Mouse (Mus musculus) embryo, embryonic 10 days (tissue): ENCODE data around the gene Uts2.

Experiments used
- DNase-seq: peaks from one replicate; pipeline ENCODE4 v3.0.0-alpha.2; 2015; ENCODE audit warnings: low spot score

Uts2 gene

GRCm38 (mm10) chr4:150996797-150997196 lies at the start of gene Uts2:
Gene Uts2, plus strand, starts transcription at chr4:150997097.
- no peak for DNase-seq

GRCm38 (mm10) chr4:150950972-150951371 lies 45.9 kb upstream of the Uts2 start:
- no peak for DNase-seq

DNA sequence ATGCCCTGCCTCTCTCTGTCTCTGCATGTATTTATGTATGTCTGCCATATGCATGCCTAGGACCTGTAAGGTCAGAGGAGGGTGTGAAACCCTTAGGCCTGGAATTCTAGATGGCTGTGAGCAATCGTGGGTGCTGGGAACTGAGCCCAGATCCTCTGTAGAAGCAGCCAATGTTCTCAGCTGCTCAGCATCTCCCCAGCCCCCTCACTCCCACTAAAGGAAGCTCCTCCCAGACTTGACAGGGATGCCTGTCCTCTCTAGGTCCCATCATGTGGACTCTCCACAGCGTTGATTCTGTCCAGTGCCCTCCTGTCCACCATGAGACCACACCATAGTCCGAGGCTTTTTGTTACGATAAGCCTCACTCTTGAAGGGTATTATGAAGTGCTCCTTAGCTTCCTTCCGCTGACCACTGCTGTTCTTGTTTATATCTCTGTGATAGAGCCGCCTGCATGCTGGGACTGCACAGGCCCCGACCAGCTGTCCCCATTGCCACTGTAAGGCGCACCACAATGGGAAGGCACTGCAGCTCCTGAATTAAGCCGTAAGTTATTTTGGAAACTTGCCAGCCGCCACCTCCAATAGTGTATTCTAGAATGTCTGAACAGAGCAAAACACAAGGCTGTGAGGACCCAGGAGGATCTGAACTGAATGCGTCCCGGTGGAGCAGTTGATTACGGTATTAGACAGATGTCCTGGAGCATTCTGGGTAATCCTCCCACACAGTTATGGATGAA lies 40.4 kb upstream of the Uts2 start:
- no peak for DNase-seq

GRCm38 (mm10) chr4:150957106-150957458 lies 39.8 kb upstream of the Uts2 start:
- no peak for DNase-seq

DNA sequence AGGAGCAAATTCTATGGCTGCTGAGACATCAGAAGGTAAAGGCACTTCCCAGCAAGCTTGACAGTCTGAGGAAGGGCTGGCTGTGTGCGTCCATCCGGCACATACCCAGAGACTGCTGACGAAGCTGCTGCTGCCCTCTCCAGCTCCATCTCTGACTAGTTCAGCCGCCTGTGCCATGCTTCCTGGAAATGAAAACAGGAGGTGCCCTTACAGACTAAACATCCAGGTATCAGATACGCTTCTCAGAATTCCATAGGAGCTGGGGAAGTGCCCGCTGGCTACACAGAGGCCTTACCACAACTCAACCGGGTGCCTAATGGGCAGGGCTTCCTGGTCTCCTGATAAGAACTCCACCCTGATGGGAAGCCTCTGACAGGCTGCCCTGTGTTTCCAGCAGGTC lies 38.4 kb upstream of the Uts2 start:
- DNase-seq, result no peak

GRCm38 (mm10) chr4:150962231-150962630 lies 34.7 kb upstream of the Uts2 start:
- DNase-seq, result no peak

DNA sequence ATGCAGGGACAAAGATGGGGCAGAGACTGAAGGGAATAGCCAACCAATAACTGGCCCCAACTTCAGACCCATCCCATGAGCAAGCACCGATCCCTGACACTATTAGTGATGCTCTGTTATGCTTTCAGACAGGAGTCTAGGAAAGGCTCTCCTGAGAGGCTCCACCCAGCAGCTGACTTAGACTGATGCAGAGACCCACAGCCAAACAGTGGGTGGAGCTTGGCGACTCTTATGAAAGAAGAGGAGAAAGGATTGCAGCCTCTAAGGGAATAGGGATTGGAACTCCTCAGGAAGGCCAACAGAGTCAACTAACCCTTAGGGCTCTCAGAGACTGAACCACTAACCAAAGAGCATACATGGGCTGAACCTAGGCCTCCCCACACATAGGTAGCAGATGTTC lies 33.2 kb upstream of the Uts2 start:
- no peak for DNase-seq

DNA sequence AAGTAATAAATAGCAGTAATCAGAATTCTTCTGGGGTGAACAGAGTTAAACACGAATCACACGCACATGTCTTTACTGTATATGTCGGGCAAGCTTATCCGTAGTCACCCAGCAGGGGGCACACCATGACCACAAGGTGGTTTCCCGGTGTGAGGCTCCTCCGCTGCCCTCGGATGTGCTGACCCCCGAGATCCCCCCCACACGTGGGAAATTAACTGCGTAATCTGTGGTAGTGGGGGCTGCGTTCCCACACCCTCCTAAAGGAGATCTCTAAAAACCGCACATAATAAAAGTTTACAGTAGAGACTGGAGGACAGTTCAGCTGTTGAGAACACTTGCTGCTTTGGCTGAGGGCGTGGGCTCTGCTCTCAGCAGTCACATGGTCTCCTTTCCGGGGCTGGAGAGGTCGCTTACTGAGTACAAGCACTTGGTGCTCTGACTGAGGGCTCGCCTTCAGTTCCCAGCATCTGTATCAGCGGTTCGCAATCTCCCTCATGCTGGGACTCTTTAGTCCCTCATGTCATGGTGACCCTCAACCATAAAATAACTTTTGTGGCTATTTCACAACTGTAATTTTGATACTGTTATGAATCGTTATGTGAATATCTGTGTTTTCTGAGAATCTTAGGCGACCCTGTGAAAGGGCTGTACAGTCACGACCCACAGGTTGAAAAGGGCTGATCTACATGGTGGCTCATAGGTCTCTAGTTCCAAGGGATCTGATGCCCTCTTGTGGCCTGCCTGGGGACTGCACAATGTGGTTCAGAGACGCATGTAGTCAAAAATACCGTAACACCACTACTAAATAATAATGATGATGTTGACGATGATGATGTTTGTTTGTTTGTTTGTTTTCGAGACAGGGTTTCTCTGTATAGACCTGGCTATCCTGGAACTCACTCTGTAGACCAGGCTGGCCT lies 32.0 kb upstream of the Uts2 start:
- DNase-seq, result peak; percentile 93

DNA sequence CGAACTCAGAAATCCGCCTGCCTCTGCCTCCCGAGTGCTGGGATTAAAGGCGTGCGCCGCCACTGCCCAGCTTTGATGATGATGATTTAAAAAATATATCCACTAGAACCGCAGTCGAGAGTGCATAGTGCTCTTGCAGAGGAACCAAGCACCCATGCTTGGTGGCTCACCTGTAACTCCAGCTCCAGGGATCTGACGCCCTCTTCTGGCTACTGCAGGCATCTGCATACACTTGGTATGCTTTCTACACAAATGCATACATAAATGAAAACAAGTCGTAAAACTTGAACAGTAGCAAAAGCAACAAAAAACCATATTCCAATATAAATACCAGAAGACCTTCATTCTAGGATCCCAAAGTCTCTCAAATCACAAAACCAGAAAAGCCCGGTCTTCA lies 31.3 kb upstream of the Uts2 start:
- no peak for DNase-seq

GRCm38 (mm10) chr4:150966556-150966955 lies 30.3 kb upstream of the Uts2 start:
- DNase-seq, result peak; percentile 71

GRCm38 (mm10) chr4:150968956-150969355 lies 27.9 kb upstream of the Uts2 start:
- DNase-seq, result no peak

DNA sequence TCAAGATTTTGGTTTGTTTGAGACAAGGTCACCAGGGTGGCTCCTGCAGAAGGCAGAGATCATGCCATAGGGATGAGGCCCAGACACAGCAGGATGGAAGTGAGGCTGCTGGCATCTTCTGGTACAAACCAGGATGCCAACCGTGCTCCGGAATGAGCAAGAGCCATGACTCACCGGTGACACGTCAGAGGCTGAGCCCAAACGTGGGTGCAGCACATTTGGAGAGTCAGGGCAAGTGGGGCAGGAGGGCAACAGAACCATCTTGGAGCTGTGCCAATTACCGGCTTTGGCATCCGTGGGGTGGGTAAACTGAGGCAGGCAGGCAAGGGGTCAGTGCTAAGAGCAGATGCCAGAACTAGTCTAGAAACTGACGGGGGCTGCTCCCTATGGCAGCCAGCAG lies 23.6 kb upstream of the Uts2 start:
- DNase-seq, result no peak

DNA sequence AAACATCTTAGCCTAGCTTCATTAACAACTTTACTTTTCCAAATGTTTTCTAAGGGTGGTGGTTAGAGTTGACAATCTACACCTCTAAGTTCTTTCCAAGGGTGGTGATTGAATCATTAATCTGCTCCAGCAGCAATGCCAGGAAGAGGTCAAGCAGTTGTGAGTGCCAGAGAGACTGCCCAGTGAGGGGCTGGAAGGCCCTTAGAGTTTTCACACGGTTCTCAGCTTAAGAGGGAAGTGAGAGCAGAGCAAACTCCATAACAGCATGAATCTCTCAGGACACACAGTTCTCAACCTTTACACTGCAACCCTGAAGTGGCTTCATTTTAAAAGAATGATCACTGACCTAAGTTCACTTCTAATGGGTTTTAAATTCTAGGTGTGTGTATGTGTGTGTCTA lies 21.8 kb upstream of the Uts2 start:
- no peak for DNase-seq

DNA sequence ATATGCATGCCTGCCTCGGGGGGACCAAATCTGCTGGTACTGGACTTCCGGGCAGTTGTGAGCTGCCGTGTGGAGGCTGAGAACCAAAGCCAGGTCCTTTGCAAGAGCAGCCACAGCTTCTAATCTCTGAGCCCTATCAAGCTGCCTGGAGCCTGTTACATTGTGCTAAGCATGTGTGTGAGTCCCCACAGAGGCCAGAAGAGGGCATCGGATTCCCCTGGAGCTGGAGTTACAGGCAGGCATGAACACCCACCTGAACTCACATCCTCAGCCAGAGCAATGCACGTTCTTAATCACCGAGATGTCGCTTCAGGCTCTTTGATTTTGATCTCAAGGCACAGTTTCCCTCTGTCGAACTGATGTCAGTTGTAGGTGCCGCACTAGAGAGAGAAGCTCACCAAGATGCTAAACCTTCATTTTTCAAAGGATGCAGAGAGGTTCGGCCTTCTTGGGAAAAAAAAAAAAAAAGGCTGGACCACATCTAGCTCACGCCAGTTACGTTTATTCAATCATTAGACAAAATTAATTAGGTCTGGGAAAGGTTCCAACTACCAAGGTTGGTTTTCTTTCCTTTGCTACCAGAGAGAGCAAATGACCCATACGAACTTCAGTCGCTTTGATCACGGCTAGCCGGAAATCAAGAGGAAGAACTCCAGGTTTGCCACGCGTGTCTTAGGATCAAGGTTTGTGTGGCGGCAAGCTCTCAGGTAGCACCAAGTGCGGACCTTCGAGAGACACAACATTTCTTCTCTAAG lies 18.6 kb upstream of the Uts2 start:
- DNase-seq, result no peak

DNA sequence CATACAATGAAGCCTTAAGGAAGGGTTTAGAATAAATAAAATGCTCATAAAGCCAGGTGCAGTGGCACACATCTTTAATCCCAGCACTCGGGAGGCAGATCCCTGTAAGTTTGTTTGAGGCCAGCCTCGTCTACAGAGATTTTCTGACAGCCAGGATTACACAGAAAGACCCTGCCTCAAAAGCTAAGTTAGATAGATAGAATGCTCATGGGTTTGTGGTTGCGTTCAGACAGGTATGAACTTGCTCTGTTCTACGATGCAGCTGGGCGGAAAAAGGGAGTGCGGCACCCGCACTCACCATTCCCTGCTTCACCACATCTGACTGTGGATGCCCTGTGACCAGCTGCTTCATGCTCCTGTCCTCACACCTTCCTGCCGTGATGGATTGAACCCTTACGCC lies 17.4 kb upstream of the Uts2 start:
- no peak for DNase-seq

DNA sequence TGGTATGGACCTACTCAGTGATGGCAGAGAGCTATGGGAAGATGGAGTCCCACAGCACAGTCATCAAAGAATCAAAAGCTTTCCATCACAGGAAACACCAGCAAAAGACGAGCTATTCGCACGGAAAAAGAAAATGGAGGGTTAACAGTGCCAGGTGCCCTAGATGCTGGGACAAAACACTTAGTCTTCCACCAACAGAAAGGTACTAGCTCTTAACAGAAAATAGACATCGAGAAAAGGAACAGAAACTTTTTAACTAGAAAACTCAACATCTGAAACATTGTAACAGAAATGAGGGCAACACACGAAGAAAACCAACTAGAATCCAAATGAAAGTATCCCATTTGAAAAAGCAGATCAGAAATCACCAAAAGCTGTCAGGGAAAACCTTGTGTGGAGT lies 16.7 kb upstream of the Uts2 start:
- no peak for DNase-seq

DNA sequence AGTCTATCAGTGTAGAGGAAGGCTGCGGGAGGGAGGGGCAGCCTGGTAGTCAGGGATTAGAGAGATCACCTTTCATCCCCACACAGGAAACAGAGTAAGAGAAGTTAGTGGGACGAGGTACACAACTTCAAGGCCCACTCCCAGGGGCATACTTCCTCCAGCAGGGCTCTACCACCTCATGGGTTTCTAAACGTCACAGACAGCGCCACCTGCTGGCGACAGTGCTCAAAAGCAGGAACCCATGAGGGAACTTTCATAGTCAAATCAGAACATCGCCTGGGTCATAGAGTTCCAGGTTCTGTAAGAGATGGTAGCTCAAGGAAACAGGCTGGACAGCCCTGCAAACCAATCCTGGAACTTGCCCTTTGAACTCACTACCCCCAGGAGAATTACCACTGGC lies 6.7 kb upstream of the Uts2 start:
- peak; percentile 54 for DNase-seq

- no peak for DNase-seq
These were observed 1.7 kb downstream of the Uts2 start for GRCm38 (mm10) chr4:150998626-150999025.

DNA sequence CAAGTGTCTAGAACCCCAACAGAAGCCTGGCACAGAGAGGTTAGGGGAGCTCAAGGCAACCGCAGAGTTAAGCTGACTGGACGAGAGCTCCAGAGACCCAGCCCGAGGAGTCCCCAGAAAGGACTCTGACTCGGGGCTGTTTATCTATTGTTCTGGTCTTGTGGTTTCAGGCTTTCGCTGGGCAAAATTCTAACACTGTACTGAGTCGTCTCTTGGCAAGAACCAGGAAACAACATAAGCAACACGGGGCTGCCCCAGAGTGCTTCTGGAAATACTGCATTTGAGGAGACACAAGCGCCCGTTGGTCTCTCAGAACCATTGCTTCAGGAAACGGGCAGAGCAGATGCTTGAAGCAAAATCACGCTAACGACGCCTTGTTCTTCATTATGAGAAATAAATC lies 4.5 kb downstream of the Uts2 start:
- no peak for DNase-seq

- no peak for DNase-seq
These were observed 8.9 kb downstream of the Uts2 start for GRCm38 (mm10) chr4:151005656-151006318.

- DNase-seq, result peak; percentile 61
These were observed 10.0 kb downstream of the Uts2 start for GRCm38 (mm10) chr4:151006945-151007344.

DNA sequence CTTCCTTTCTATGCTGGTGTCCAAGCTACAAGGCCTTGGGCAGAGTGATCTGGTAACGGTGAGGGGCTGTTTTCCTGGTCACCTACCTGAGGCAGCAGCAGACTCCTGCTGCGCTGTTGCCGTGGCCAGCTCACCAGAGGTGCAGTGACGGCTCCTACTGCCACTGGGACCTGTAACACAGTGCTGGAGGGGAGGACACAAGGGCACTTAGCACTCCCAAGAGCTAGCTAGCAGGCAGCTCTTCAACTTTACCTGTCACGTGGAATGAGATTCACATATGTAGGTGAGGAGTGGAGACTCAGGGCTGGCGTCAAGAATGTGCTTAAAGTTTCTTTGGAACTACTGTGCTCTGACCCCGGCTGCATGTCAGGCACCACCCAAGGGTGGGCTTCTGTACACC lies 13.4 kb downstream of the Uts2 start:
- DNase-seq, result no peak
